Mouse (Mus musculus): ENCODE measurements around the gene Kcnn1. TPM values are rescaled to one million over a fixed set of nuclear protein-coding genes. Genes with fewer than 3 reads are reported as not detected.

Gene Kcnn1
- polyA plus RNA-seq, 1 experiment from 2014 or later: 1.0 TPM

GRCm38 (mm10) chr8:70884186-70884585, 21.1 kb upstream of the Kcnn1 start:
- Histone ChIP-seq H3K36me3 (ENCODE audit: control insufficient read depth, insufficient read depth, low read length) (no peaks in the 10 kb centered on the region), H3K27me3 (replicated peaks; ENCODE audit: control insufficient read depth, insufficient read depth, low read length) (no peaks in the 10 kb centered on the region), H3K4me1 (ENCODE audit: control insufficient read depth, insufficient read depth, low read length) (0 out of 2 replicates have a peak, but pooled peaks cover 4% of the 10 kb centered on the region), H3K9ac (ENCODE audit: low read depth, low read length) (no peak overlapping the region), H3K27ac (ENCODE audit: low read length) (no peak overlapping the region), H3K4me2 (ENCODE audit: low read depth, low read length) (no peak overlapping the region), H3K4me3 (ENCODE audit: low read length) (no peak overlapping the region), H3K9me3 (ENCODE audit: control insufficient read depth, low read length) (no peaks in the 10 kb centered on the region)
- ATAC-seq: no peak
- 81% methylated on average over 4 of the region's 4 CpGs for WGBS

DNA sequence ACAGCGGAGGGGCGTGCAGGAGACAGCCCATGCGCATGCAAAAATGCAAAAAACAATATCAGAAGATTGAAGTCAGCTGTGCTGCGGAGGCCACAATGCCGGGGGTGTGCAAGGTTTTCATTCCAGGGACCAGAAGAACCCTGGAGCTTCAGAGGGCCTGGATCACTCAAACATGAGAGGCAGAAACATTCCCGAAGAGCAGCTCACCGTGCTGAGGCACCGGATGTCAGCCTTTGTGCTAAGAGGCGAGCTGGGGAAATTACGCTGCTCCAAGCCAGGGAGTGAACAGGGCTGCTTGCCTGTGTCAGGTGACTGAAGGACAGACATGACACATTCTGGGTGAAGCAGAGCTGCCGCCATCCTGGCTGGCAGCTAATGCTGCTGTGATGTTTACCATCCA, 17.5 kb upstream of the Kcnn1 start:
- H3K4me2 ChIP-seq (ENCODE audit: low read depth, low read length): no peak overlapping the region
- H3K27ac ChIP-seq (ENCODE audit: low read length): no peak overlapping the region
- H3K4me3 ChIP-seq (ENCODE audit: low read length): no peak overlapping the region
- ATAC-seq: no peak
- H3K36me3 ChIP-seq (ENCODE audit: control insufficient read depth, insufficient read depth, low read length): no peaks in the 10 kb centered on the region
- H3K4me1 ChIP-seq (ENCODE audit: control insufficient read depth, insufficient read depth, low read length): 0 out of 2 replicates have a peak, but pooled peaks cover 4% of the 10 kb centered on the region
- WGBS: 27% methylated on average over 11 of the region's 11 CpGs
- H3K9me3 ChIP-seq (ENCODE audit: control insufficient read depth, low read length): no peaks in the 10 kb centered on the region
- H3K9ac ChIP-seq (ENCODE audit: low read depth, low read length): no peak overlapping the region; the same call in 1 of the 2 replicates
- H3K27me3 ChIP-seq (replicated peaks; ENCODE audit: control insufficient read depth, insufficient read depth, low read length): no peaks in the 10 kb centered on the region

- H3K9ac ChIP-seq (ENCODE audit: low read depth, low read length): no peak overlapping the region; the same call in 1 of the 2 replicates
- 14% methylated on average over 4 of the region's 4 CpGs for WGBS
- ATAC-seq: no peak
- no peak overlapping the region for H3K27ac ChIP-seq (ENCODE audit: low read length)
- 0 out of 2 replicates have a peak, but pooled peaks cover 4% of the 10 kb centered on the region for H3K4me1 ChIP-seq (ENCODE audit: control insufficient read depth, insufficient read depth, low read length)
- no peaks in the 10 kb centered on the region for H3K27me3 ChIP-seq (replicated peaks; ENCODE audit: control insufficient read depth, insufficient read depth, low read length)
- H3K9me3 ChIP-seq (ENCODE audit: control insufficient read depth, low read length): no peaks in the 10 kb centered on the region
- no peaks in the 10 kb centered on the region for H3K36me3 ChIP-seq (ENCODE audit: control insufficient read depth, insufficient read depth, low read length)
- no peak overlapping the region for H3K4me3 ChIP-seq (ENCODE audit: low read length)
- no peak overlapping the region for H3K4me2 ChIP-seq (ENCODE audit: low read depth, low read length)
Observed at GRCm38 (mm10) chr8:70880126-70880525, 17.1 kb upstream of the Kcnn1 start.

- H3K9me3 ChIP-seq (ENCODE audit: control insufficient read depth, low read length): no peaks in the 10 kb centered on the region
Observed at GRCm38 (mm10) chr8:70879500-70879899, 16.4 kb upstream of the Kcnn1 start.

DNA sequence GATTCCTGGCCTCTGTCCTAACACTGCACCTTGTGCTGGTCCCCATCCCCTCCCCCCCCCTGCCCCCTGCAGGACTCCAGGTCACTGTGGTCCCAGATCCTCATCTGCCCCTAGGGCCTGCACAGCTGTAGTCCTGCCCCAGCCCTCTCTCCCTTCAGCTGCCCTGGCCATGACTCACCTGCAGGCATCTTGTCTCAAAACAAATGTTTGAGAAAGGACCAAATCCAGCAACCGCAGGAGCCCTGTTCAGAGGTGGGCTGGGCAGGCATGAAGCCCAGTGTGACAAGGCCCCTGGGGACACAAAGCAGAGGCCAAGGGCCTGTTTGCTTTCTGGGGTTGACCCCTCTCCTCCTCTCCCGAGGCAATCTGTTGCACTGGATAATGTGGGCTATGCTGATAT, 15.1 kb upstream of the Kcnn1 start:
- Histone ChIP-seq H3K4me2 (ENCODE audit: low read depth, low read length) (no peak overlapping the region), H3K9me3 (ENCODE audit: control insufficient read depth, low read length) (no peaks in the 10 kb centered on the region), H3K4me1 (ENCODE audit: control insufficient read depth, insufficient read depth, low read length) (0 out of 2 replicates have a peak, but pooled peaks cover 4% of the 10 kb centered on the region), H3K9ac (ENCODE audit: low read depth, low read length) (no peak overlapping the region), H3K27ac (ENCODE audit: low read length) (no peak overlapping the region), H3K36me3 (ENCODE audit: control insufficient read depth, insufficient read depth, low read length) (no peaks in the 10 kb centered on the region), H3K27me3 (replicated peaks; ENCODE audit: control insufficient read depth, insufficient read depth, low read length) (no peaks in the 10 kb centered on the region), H3K4me3 (ENCODE audit: low read length) (no peak overlapping the region)
- 42% methylated on average over 2 of the region's 2 CpGs for WGBS
- no peak for ATAC-seq

More at GRCm38 (mm10) chr8:70879500-70879899, 16.4 kb upstream of the Kcnn1 start:
- Histone ChIP-seq H3K36me3 (ENCODE audit: control insufficient read depth, insufficient read depth, low read length) (no peaks in the 10 kb centered on the region), H3K4me2 (ENCODE audit: low read depth, low read length) (no peak overlapping the region), H3K27me3 (replicated peaks; ENCODE audit: control insufficient read depth, insufficient read depth, low read length) (no peaks in the 10 kb centered on the region), H3K27ac (ENCODE audit: low read length) (no peak overlapping the region), H3K9ac (ENCODE audit: low read depth, low read length) (no peak overlapping the region), H3K4me3 (ENCODE audit: low read length) (no peak overlapping the region), H3K4me1 (ENCODE audit: control insufficient read depth, insufficient read depth, low read length) (0 out of 2 replicates have a peak, but pooled peaks cover 4% of the 10 kb centered on the region)
- 69% methylated on average over 4 of the region's 4 CpGs for WGBS
- no peak for ATAC-seq

DNA sequence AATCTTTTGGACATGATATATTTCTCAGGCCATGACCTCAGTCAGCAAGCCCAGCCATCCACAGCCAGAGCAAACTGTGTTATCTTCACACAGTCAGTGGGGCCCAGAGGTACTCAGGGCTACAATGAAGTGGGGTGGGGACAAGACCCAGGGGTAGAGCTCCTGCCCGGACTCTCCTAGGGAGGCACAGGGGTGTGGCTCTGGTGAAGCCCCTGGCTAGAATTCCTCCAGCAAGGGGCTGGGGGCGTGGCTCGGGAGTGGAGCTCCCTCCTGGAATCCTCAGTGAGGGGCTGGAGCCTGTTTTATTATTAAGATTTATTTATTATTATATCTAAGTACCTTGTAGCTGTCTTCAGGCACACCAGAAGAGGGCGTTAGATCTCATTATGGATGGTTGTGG, 13.3 kb upstream of the Kcnn1 start:
- Histone ChIP-seq H3K4me2 (ENCODE audit: low read depth, low read length) (no peak overlapping the region), H3K27ac (ENCODE audit: low read length) (no peak overlapping the region), H3K4me3 (ENCODE audit: low read length) (no peak overlapping the region), H3K36me3 (ENCODE audit: control insufficient read depth, insufficient read depth, low read length) (no peaks in the 10 kb centered on the region), H3K9ac (ENCODE audit: low read depth, low read length) (no peak overlapping the region), H3K4me1 (ENCODE audit: control insufficient read depth, insufficient read depth, low read length) (0 out of 2 replicates have a peak, but pooled peaks cover 4% of the 10 kb centered on the region), H3K9me3 (ENCODE audit: control insufficient read depth, low read length) (no peaks in the 10 kb centered on the region), H3K27me3 (replicated peaks; ENCODE audit: control insufficient read depth, insufficient read depth, low read length) (no peaks in the 10 kb centered on the region)
- no peak for ATAC-seq
- WGBS: 44% methylated on average over 4 of the region's 4 CpGs

DNA sequence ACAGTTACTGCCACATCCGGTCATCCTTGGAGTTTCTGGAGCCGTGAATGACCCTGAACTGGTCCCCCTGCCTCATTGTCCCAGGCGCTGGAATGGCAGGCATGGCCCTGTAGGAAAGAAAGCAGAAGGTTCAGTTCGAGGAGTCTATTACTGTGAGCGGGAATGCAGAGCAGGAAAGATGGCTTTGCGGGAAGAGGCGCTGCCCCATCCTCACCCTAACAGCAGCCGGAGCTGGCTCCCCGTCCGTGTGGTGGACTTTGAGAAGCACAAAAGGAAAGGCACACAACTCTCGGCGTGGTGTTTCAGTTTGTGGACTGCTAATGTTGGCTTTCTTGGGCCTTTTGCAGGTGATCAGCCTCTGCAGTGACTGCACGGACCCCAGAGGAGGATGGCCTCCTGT, 11.4 kb upstream of the Kcnn1 start:
- Histone ChIP-seq H3K4me1 (ENCODE audit: control insufficient read depth, insufficient read depth, low read length) (no peaks in the 10 kb centered on the region), H3K27ac (ENCODE audit: low read length) (no peak overlapping the region), H3K27me3 (replicated peaks; ENCODE audit: control insufficient read depth, insufficient read depth, low read length) (no peaks in the 10 kb centered on the region), H3K9ac (ENCODE audit: low read depth, low read length) (no peak overlapping the region), H3K9me3 (ENCODE audit: control insufficient read depth, low read length) (no peaks in the 10 kb centered on the region), H3K36me3 (ENCODE audit: control insufficient read depth, insufficient read depth, low read length) (no peaks in the 10 kb centered on the region), H3K4me3 (ENCODE audit: low read length) (no peak overlapping the region), H3K4me2 (ENCODE audit: low read depth, low read length) (no peak overlapping the region)
- WGBS: 95% methylated on average over 13 of the region's 13 CpGs
- no peak for ATAC-seq

DNA sequence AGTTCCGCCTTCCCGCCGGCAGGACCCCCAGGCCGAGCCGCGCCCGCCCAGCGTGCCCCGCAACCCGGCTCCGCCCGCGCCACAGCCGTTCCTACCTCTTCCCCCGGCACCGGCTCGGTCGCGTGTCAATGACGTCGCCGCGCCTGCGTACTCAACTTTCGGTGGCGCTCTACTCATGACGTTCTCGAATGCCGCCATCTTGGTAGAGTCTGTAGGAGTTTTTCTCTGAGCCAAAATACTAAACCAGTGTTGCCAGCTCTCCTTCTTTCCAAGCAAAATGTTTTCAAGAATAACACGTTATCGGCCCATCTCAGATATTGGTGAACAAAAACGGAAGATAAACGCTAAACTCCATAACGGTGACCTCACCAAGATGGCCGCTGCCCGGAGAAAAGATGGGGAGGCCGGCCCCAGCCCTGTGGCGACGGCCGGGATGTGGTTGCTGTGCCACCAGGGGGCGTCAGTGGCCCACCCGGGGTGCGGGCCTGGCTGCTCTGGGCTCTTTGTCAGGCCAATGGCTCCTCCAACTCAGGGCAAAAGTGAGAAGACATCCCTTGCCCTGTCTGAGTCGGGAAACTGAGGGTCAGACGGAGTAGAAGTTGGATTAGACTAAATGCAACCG, 10.4 kb upstream of the Kcnn1 start, which contains the start of gene Ccdc124:
Ccdc124 (minus strand) TSS at position 572 of the 622 bp plus-strand sequence.
- H3K27ac ChIP-seq (ENCODE audit: low read length): peak within 1 kb of the TSS; percentile 74
- H3K4me2 ChIP-seq (ENCODE audit: low read depth, low read length): peak within 1 kb of the TSS; percentile 89
- H3K9me3 ChIP-seq (ENCODE audit: control insufficient read depth, low read length): no peaks in the 10 kb centered on the region
- H3K9ac ChIP-seq (ENCODE audit: low read depth, low read length): peak within 1 kb of the TSS; percentile 84
- H3K4me3 ChIP-seq (ENCODE audit: low read length): peak within 1 kb of the TSS; percentile 92
- ATAC-seq: peak; percentile 91
- no peaks in the 10 kb centered on the region for H3K27me3 ChIP-seq (replicated peaks; ENCODE audit: control insufficient read depth, insufficient read depth, low read length)
- peaks cover 9% of the 10 kb centered on the region for H3K4me1 ChIP-seq (ENCODE audit: control insufficient read depth, insufficient read depth, low read length)
- WGBS: 1% methylated on average over 46 of the region's 46 CpGs
- no peaks in the 10 kb centered on the region for H3K36me3 ChIP-seq (ENCODE audit: control insufficient read depth, insufficient read depth, low read length)

DNA sequence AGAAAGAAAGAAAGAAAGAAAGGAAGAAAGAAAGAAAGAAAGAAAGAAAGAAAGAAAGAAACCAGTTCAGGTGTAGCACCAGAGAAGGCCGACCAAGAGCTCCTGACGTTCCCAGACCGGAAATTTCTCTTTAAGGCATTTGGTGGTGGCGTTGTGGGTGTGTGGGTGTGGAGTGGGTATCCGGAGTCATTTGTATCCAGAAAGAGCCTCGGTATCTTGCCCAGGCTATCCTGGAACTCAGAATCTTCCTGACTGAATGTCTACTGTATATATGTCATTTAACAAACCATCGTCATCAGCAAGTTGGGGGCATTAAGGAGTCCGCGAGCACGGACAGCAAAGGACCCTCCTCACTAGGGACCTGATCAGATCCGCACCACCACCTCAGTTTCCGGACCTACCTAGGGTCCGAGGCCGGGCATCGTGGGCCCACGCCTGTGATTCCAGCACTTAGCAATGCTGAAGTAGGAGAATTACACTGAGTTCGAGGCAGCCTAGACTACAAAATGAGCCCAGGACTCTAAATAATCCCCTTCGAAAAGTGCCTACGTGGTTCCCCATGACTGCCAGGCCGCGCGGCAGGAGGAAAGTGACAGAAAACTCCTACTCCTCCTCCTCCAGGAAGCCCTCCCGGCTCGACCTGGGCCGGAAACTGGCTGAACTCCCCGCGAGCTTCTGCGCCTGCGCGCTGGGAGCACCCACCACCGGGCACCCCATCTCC, 9.7 kb upstream of the Kcnn1 start:
- 4% methylated on average over 31 of the region's 31 CpGs for WGBS
- Histone ChIP-seq H3K27ac (ENCODE audit: low read length) (peak overlapping the region; percentile 68), H3K4me2 (ENCODE audit: low read depth, low read length) (peak overlapping the region; percentile 89), H3K9ac (ENCODE audit: low read depth, low read length) (peak overlapping the region; percentile 84), H3K4me3 (ENCODE audit: low read length) (peak overlapping the region; percentile 92), H3K9me3 (ENCODE audit: control insufficient read depth, low read length) (no peaks in the 10 kb centered on the region), H3K27me3 (replicated peaks; ENCODE audit: control insufficient read depth, insufficient read depth, low read length) (no peaks in the 10 kb centered on the region), H3K4me1 (ENCODE audit: control insufficient read depth, insufficient read depth, low read length) (peaks cover 15% of the 10 kb centered on the region), H3K36me3 (ENCODE audit: control insufficient read depth, insufficient read depth, low read length) (no peaks in the 10 kb centered on the region)
- ATAC-seq: peak; percentile 1; the same call in 1 of the 2 replicates
